Mouse (Mus musculus) stomach, postnatal 0 days (tissue): Measurements from ENCODE around the gene Rag2. TPM values are rescaled to one million over a fixed set of nuclear protein-coding genes. Genes with fewer than 3 reads are reported as not detected.
A peak's percentile ranks its signal among the peaks of the same experiment; 100 is the strongest.

Source experiments
- ATAC-seq: fragments of 200-750 bp; cut with Nextera tagmentation; 2 replicates; pipeline ENCODE4 v1.8.0; 2017; ENCODE audit not compliant: low FRiP score, low TSS enrichment
- DNase-seq: peaks from one replicate; pipeline ENCODE4 v3.0.0-alpha.2; 2016; ENCODE audit warnings: low spot score
- H3K27ac ChIP-seq: fragments of 300-500 bp; sonication (generic); replicated peaks from 2 replicates; pipeline ENCODE4 v1.5.1; 2014; ENCODE audit warnings: mild to moderate bottlenecking, control low read depth
- H3K27me3 ChIP-seq: fragments of 300-500 bp; sonication (generic); 2 replicates; pipeline ENCODE4 v1.6.1; 2014; ENCODE audit warnings: low read length; ENCODE audit not compliant: control insufficient read depth, insufficient read depth
- H3K36me3 ChIP-seq: fragments of 300-500 bp; sonication (generic); 2 replicates; pipeline ENCODE4 v1.6.1; 2014; ENCODE audit warnings: low read length, mixed read lengths; ENCODE audit not compliant: control insufficient read depth, insufficient read depth
- H3K4me1 ChIP-seq: fragments of 300-500 bp; sonication (generic); replicated peaks from 2 replicates; pipeline ENCODE4 v1.6.1; 2014; ENCODE audit warnings: antibody characterized with exemption; ENCODE audit not compliant: control insufficient read depth, insufficient read depth
- H3K4me2 ChIP-seq: fragments of 300-500 bp; sonication (generic); replicated peaks from 2 replicates; pipeline ENCODE4 v1.6.1; 2014; ENCODE audit warnings: low read depth, mild to moderate bottlenecking, control low read depth, moderate library complexity
- H3K4me3 ChIP-seq: fragments of 300-500 bp; sonication (generic); 2 replicates; pipeline ENCODE4 v1.5.1; 2014; ENCODE audit warnings: low read depth, low read length, control low read depth
- H3K9ac ChIP-seq: fragments of 300-500 bp; sonication (generic); 2 replicates; pipeline ENCODE4 v1.6.1; 2014; ENCODE audit warnings: mild to moderate bottlenecking, low read length, control low read depth, mixed read lengths
- H3K9me3 ChIP-seq: fragments of 300-500 bp; sonication (generic); 2 replicates; pipeline ENCODE4 v1.6.1; 2016; ENCODE audit warnings: low read length; ENCODE audit not compliant: control insufficient read depth
- CTCF ChIP-seq: IDR thresholded peaks from 2 replicates; pipeline ENCODE4 v1.5.1; 2016; ENCODE audit warnings: antibody characterized with exemption, low read depth, mild to moderate bottlenecking, moderate library complexity
- EP300 ChIP-seq: optimal IDR thresholded peaks from 2 replicates; pipeline ENCODE3; 2016; ENCODE audit warnings: antibody characterized with exemption
- WGBS: fragments of 180-500 bp; shearing (Covaris S2); extraction: QIAGEN DNeasy Blood & Tissue Kit; methylation state at CpG from one replicate; pipeline ENCODE4 v1.1.7; 2014; 5-methylcytosine and 5-hydroxymethylcytosine counted together
- polyA plus RNA-seq: library from polyadenylated mRNA; unstranded; fragments of >200 nt; fragmentation: Nextera tagmentation; extraction: Ambion mirVana; gene quantifications from 2 replicates; pipeline ENCODE4 v1.2.1, GENCODE M21; 2015

Gene Rag2
- polyA plus RNA-seq, 1 experiment from 2014 or later: not detected

GRCm38 (mm10) chr2:101660536-101660935, 36.0 kb downstream of the Rag2 start:
- WGBS: 73% methylated on average over 2 of the region's 2 CpGs
- H3K9ac ChIP-seq: no peak overlapping the region
- H3K27me3 ChIP-seq: no peaks in the 10 kb centered on the region
- ATAC-seq (no peak), DNase-seq (no peak)
- no peak for TF ChIP-seq CTCF
- no peak for TF ChIP-seq EP300
- no peaks in the 10 kb centered on the region for H3K36me3 ChIP-seq
- H3K9me3 ChIP-seq: no peaks in the 10 kb centered on the region
- no peak overlapping the region for H3K4me3 ChIP-seq
- no peaks in the 10 kb centered on the region for H3K4me1 ChIP-seq
- no peak overlapping the region for H3K27ac ChIP-seq
- no peak overlapping the region for H3K4me2 ChIP-seq

GRCm38 (mm10) chr2:101665058-101665702, 40.7 kb downstream of the Rag2 start:
- TF ChIP-seq EP300: no peak
- TF ChIP-seq CTCF: peak; percentile 98
- ATAC-seq (peak; percentile 71), DNase-seq (peak; percentile 73)

GRCm38 (mm10) chr2:101665703-101666092, 41.2 kb downstream of the Rag2 start:
- no peak overlapping the region for H3K27ac ChIP-seq
- WGBS: 80% methylated on average over 3 of the region's 3 CpGs
- no peaks in the 10 kb centered on the region for H3K36me3 ChIP-seq
- TF ChIP-seq EP300 (no peak), CTCF (no peak)
- no peaks in the 10 kb centered on the region for H3K4me1 ChIP-seq
- no peaks in the 10 kb centered on the region for H3K9me3 ChIP-seq
- DNase-seq: no peak
- ATAC-seq: no peak
- H3K9ac ChIP-seq: no peak overlapping the region
- H3K4me3 ChIP-seq: no peak overlapping the region
- no peak overlapping the region for H3K4me2 ChIP-seq
- no peaks in the 10 kb centered on the region for H3K27me3 ChIP-seq

More at GRCm38 (mm10) chr2:101665058-101665702, 40.7 kb downstream of the Rag2 start:
- no peak overlapping the region for H3K27ac ChIP-seq
- no peak overlapping the region for H3K4me2 ChIP-seq
- no peak overlapping the region for H3K4me3 ChIP-seq
- whole genome bisulfite sequencing: 21% methylated on average over 9 of the region's 9 CpGs
- no peaks in the 10 kb centered on the region for H3K27me3 ChIP-seq
- H3K9ac ChIP-seq: no peak overlapping the region
- no peaks in the 10 kb centered on the region for H3K9me3 ChIP-seq
- no peaks in the 10 kb centered on the region for H3K4me1 ChIP-seq
- no peaks in the 10 kb centered on the region for H3K36me3 ChIP-seq

GRCm38 (mm10) chr2:101668751-101669150, 44.2 kb downstream of the Rag2 start:
- Histone ChIP-seq H3K9me3 (no peaks in the 10 kb centered on the region), H3K27ac (no peak overlapping the region), H3K4me2 (no peak overlapping the region), H3K4me1 (no peaks in the 10 kb centered on the region), H3K4me3 (no peak overlapping the region), H3K27me3 (no peaks in the 10 kb centered on the region), H3K36me3 (no peaks in the 10 kb centered on the region), H3K9ac (no peak overlapping the region)
- no peak for DNase-seq
- 82% methylated on average over 3 of the region's 3 CpGs for WGBS
- TF ChIP-seq EP300: no peak
- no peak for TF ChIP-seq CTCF
- ATAC-seq: no peak

DNA sequence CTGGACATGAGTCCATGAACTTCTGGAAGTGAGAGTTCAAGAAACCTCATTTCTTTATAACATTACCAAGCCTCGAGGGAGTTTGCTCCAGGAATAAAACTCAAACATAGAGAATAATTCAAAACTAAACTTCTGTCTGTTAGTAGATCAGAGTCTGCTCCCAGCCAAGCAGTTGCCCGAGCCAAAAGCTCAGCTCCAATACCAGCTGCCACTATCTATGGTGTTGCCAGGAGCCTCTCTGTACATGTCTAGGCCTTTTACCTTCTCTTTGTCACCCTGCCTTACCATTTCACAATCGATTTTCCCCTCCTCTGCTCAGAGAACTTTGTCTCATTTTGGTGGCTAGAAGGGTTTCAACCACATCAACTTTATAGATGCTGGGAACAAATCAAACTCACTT, 49.0 kb downstream of the Rag2 start:
- H3K9me3 ChIP-seq: no peaks in the 10 kb centered on the region
- 68% methylated on average over 3 of the region's 3 CpGs for WGBS
- TF ChIP-seq CTCF: no peak
- H3K27ac ChIP-seq: no peak overlapping the region
- DNase-seq: no peak
- H3K9ac ChIP-seq: no peak overlapping the region
- no peaks in the 10 kb centered on the region for H3K4me1 ChIP-seq
- H3K4me3 ChIP-seq: no peak overlapping the region
- no peaks in the 10 kb centered on the region for H3K36me3 ChIP-seq
- no peak overlapping the region for H3K4me2 ChIP-seq
- no peak for ATAC-seq
- H3K27me3 ChIP-seq: no peaks in the 10 kb centered on the region

GRCm38 (mm10) chr2:101678236-101679021, 53.9 kb downstream of the Rag2 start, which contains the start of gene Traf6:
Traf6 (plus strand) TSS chr2:101678429.
- peak; percentile 92 for DNase-seq
- peak; percentile 88 for TF ChIP-seq CTCF
- no peak for TF ChIP-seq EP300
- H3K4me1 ChIP-seq: no peaks in the 10 kb centered on the region
- H3K36me3 ChIP-seq: no peaks in the 10 kb centered on the region; the same call in 1 of the 2 replicates
- ATAC-seq: peak; percentile 96
- H3K4me2 ChIP-seq: peak within 1 kb of the TSS; percentile 93
- WGBS: under 1% methylated on average over 67 of the region's 68 CpGs
- H3K9ac ChIP-seq: peak within 1 kb of the TSS; percentile 96
- H3K9me3 ChIP-seq: no peaks in the 10 kb centered on the region
- peak within 1 kb of the TSS; percentile 56 for H3K27ac ChIP-seq
- H3K4me3 ChIP-seq: peak within 1 kb of the TSS; percentile 99
- no peaks in the 10 kb centered on the region for H3K27me3 ChIP-seq
